Mouse (Mus musculus) left cerebral cortex, adult 2 months (tissue): ENCODE measurements at regions not wholly inside any gene's neighbourhood (a gene's known extent, or its start where the extent isn't known, plus 50 kb on each side); places are given as distances from the start of the nearest gene placed in this dataset.

ENCODE experiments used
- DNase-seq, 2 experiments: peaks; one replicate each; pipeline ENCODE4 v3.0.0; 2021 to 2022; ENCODE audit warnings: low spot score in 2 of 2, mixed read lengths in 1 of 2; ENCODE audit errors: extremely low spot score in 1 of 2
- H3K27ac ChIP-seq: fragments of 200-600 bp; 2 replicates; pipeline ENCODE4 v1.8.1; 2022
- H3K4me3 ChIP-seq: fragments of 200-600 bp; 2 replicates; pipeline ENCODE4 v1.8.1; 2022
- CTCF ChIP-seq: fragments of 200-600 bp; IDR thresholded peaks from 2 replicates; pipeline ENCODE4 v1.8.1; 2022; ENCODE audit warnings: antibody characterized with exemption, mild to moderate bottlenecking, moderate library complexity
- intact Hi-C: fragments of 180-260 bp; cut with DNase I; formaldehyde crosslinking; loops from one replicate; pipeline ENCODE4 v1.15.1; 2025

DNA sequence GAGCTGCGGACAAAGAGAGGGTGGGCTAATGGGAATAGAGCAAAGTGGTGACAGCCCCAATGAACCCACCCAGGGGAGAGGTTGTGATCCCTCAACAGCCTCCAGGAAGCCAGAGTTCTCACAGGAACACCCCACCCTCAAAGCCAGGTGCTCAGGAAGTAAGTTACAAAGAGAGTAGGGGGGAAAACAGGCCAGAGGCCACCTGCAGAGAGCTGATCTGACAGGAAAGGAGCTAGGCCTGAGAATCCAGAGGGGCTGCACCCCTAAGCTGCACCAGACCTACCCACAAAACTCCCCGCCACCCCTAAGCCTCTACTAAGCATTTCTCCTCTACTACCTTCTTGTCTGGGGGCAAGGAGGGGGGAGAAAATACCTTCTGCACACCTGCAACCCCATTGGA is 120.5 kb downstream of the Psmg1 start:
- intact Hi-C loops, result no loop called here
- no peak overlapping the region for H3K27ac ChIP-seq
- no peak for DNase-seq
- H3K4me3 ChIP-seq, result no peak overlapping the region
- no peak for TF ChIP-seq CTCF

DNA sequence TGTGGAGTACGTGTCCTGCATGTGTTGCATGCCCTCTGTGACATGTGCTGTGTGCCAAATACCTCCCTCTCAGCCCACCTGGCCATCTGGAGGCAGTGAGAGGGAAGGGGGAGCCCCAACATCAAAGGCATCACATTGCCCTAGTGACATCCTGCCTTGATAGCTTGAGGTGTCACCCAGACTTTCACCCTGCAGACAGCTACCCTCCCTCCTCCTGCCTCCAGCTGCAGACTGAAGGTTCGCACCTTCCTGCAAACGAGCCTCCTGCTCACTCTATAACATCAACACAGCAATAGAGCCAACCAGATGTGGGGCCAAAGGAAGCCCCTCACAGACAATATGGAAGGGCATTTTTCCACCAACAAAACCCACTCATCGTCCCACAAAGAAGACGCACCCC is 121.3 kb downstream of the Psmg1 start:
- Histone ChIP-seq H3K4me3 (no peak overlapping the region), H3K27ac (no peak overlapping the region)
- intact Hi-C loops, result no loop called here
- TF ChIP-seq CTCF, result no peak
- DNase-seq, result no peak

DNA sequence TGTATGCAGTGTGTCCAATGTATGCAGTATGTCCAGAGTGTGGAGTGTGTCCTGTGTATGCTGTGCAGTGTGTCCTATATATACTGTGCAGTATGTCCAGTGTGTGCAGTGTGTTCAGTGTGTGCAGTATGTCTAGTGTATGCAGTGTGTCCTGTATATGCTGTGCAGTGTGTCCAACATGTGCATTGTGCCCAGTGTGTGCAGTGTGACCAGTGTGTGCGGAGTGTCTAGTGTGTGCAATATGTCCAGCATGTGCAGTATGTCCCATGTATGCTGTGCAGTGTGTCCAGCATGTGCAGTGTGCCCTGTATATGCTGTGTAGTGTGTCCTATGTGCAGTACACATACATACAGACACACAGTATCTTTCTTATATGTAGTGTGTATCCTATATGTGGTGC is 121.9 kb downstream of the Psmg1 start:
- Histone ChIP-seq H3K4me3 (no peak overlapping the region), H3K27ac (no peak overlapping the region)
- TF ChIP-seq CTCF, result no peak
- DNase-seq, result no peak
- intact Hi-C loops, result no loop called here

DNA sequence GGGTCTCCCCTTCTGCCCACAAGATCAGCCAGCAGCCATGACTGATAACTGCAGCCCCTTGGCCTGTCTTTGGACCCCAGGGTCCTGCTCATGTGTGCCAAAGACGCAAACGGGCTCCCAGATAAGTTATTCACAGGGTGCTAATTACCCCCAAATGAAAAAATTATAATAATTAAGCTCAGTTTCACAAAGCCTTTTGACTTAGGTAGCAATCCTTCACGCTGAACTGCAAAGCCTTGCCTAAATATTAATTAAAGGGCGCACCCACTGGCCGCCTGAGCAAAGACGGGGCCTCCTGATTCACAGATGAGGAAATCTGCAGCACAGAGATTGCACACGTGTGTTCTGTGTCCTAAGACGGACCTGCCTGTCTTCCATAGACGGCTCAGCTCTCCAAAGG is 123.2 kb downstream of the Psmg1 start:
- no peak for TF ChIP-seq CTCF
- intact Hi-C loops, result no loop called here
- Histone ChIP-seq H3K4me3 (no peak overlapping the region), H3K27ac (no peak overlapping the region)
- no peak for DNase-seq

DNA sequence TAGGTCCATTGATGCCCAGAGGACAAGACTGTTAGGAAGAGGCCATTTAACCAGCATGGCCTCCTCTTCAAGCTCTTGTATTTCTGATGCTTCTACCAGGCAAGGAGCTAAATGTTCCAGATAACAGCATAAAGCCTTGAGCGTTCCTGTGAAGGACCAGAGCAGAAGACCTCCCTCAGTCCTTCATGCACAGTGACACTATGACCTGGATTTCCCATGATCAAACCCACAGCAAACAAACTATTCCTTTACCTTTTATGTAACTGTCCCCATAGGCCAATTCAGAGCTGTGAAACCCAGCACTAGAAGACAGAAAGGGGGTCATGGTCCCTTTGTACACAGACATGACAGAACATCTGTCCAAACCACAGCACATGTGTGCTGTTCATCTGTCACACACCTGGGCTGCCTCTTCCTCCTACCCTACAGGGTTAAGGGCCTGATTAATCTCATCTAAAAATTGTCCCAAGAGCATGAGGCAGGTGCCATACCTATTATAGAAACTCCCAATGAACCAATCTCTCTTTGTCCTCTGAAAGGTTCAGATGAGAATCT is 123.8 kb downstream of the Psmg1 start:
- Histone ChIP-seq H3K27ac (no peak overlapping the region), H3K4me3 (no peak overlapping the region)
- no peak for TF ChIP-seq CTCF
- intact Hi-C loops, result no loop called here
- no peak for DNase-seq

DNA sequence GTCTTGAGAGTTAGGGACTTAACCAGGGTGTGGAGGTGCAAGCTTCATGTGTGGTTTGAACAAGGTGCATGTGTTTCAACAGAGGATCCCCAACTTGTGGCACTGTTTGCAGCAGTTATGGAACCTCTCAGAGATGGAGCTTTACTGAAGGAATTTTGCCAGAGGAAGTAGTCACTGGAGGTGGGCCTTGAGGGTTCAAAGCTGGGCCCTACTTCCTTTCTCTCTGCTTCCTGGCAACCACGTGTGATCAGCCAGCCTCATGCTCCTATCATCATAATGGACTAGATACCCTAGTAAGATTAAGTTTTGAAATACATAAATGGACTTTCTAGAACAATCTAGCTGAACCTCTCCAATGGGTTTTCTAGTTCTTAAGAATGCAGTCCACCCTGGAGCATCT is 125.2 kb downstream of the Psmg1 start:
- H3K27ac ChIP-seq, result no peak overlapping the region
- TF ChIP-seq CTCF, result no peak
- DNase-seq, result no peak
- H3K4me3 ChIP-seq, result no peak overlapping the region
- intact Hi-C loops, result no loop called here

DNA sequence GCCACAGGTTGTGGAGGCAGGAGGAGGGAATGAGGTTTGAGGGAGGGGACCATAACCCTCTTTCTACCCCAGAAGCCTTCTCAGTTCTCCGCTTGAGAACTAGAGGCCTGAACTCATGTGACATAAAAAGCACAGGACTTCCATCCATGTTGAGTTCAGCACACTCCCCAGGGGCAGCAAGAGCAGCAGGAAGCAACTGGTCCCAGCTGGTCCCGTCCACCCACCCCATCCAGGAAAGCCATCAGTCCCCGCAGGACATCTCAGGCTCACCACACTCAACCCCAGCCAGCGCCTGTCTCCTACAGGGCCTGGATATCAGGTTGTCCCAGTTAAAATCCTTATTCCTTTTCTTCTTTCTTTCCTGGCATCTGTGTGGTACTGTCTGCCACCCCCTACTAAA is 126.1 kb downstream of the Psmg1 start:
- no peak for DNase-seq
- H3K4me3 ChIP-seq, result no peak overlapping the region
- intact Hi-C loops, result no loop called here
- H3K27ac ChIP-seq, result no peak overlapping the region
- TF ChIP-seq CTCF, result no peak

DNA sequence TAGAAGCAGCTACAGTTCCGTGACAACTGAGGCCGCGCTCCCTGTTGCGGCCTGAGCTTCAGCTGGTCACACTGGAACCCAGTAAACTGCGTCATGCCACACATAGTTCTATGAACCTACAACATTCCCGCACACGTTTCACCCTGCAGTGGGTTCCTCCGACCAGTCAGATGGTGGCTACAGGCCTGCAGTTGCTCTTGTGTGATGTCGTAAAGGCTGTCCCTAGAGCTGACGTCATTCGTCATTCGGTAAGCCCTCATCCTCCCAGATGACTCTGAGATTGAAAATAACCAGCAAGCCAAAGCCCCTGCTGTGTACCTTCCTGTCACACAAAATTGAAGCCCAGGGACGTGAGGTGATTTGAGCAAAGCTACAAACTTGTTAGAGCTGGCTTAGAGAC is 126.7 kb downstream of the Psmg1 start:
- no peak for TF ChIP-seq CTCF
- no peak overlapping the region for H3K4me3 ChIP-seq
- no peak overlapping the region for H3K27ac ChIP-seq
- DNase-seq, result no peak
- intact Hi-C loops, result no loop called here

DNA sequence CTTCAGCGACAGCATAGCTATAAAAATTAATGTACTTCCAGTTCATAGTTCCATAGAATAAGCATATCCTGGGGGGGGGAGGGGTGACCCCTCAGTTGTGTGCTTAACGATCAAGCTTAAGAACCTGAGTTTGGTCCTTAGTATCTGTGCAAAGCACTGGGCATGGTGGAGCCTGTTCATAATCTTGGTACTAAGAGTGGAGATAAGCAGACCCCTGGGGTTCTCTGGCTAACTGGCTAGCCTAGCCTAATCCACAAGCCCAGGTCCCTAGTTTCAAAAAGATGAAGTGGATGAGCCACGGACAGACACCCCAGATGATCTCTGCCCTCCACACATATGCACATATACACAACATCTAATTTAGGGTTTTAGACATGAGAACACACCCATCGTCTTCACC is 127.2 kb downstream of the Psmg1 start:
- intact Hi-C loops, result no loop called here
- TF ChIP-seq CTCF, result no peak
- Histone ChIP-seq H3K4me3 (no peak overlapping the region), H3K27ac (no peak overlapping the region)
- DNase-seq, result no peak

DNA sequence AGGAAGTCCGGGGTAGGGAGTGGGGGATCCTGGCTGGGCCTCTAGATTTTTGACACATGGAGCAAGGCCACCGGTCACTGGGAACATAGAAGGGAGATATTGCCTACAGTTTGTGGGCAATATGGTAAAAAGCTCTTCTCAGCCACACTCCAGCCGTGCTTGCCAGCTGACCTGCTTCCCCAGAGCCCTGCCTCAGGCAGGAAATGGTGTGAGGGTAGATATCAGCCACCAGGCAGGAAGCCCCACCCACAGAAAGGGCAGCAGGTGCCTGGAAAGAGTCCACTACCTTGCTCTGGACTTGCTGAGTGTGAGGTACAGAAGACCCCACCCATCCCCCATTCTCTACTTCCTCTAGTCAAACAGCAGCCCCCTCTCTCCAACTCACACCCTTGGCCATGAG is 128.1 kb downstream of the Psmg1 start:
- no peak for TF ChIP-seq CTCF
- no peak overlapping the region for H3K27ac ChIP-seq
- DNase-seq, result no peak
- intact Hi-C loops, result no loop called here
- H3K4me3 ChIP-seq, result no peak overlapping the region

DNA sequence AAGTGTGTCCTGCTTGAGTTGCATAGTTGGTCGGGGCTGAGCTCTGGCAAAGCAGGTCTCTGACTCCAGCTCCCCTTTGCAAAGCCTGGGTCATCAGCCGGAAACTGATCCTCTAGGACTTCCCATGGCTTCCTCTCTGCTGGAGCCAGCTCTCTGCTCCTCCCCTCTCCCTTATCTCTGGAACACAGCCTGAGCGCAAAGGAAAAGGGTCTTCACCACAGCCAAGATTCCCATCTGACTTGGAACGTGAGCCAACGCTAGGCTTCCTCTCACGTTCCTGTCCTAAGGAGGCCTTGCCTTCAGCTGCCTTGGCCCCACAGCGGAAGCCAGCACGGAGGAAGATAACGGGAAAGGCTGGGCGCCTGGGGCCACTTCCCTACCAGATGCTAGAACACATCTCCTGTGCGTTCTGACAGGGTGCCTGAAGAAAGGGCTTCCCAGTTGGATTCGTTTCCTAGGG is 129.5 kb downstream of the Psmg1 start:
- no peak for TF ChIP-seq CTCF
- Histone ChIP-seq H3K27ac (no peak overlapping the region), H3K4me3 (no peak overlapping the region)
- DNase-seq, result no peak
- intact Hi-C loops, result no loop called here

DNA sequence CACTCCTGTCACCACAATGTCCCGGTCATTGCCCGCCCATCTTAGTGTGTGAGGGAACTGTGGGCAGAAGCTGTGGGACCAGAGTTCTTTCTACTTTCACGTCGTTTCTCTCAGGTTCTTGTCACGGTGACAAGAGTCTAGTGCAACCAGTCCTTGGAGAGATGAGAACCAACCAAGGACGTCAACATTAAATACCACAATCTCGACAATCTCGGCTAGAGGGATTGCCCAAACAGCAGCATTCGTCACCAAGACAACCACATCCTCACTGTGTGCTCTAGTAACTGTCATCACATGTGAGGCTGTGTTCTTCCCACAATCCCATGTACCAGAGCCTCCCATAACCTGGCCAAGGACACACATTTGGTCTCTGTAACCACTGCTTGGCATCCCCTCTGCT is 129.9 kb downstream of the Psmg1 start:
- intact Hi-C loops, result no loop called here
- no peak for DNase-seq
- no peak for TF ChIP-seq CTCF
- Histone ChIP-seq H3K27ac (no peak overlapping the region), H3K4me3 (no peak overlapping the region)

DNA sequence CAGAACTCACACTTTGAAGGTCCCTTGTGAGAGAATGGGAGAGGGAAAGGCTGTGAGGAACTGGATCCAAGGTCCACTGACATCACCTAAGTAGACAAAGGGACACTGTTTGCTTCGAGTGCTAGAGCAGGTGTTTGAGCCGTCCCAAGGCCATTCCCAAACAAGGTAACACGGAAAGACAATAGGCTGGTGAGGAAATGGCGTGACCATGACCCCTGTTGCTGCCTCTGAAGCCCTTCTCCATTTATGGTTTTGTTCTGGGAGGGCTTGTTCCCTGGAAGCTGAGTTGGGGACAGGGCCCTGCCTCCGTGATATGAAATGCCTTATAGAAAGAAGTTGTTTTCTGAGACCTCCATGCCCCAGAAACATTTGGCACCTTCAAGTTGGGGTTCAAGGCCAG is 130.6 kb downstream of the Psmg1 start:
- TF ChIP-seq CTCF, result no peak
- Histone ChIP-seq H3K4me3 (no peak overlapping the region), H3K27ac (no peak overlapping the region)
- intact Hi-C loops, result no loop called here
- no peak for DNase-seq

DNA sequence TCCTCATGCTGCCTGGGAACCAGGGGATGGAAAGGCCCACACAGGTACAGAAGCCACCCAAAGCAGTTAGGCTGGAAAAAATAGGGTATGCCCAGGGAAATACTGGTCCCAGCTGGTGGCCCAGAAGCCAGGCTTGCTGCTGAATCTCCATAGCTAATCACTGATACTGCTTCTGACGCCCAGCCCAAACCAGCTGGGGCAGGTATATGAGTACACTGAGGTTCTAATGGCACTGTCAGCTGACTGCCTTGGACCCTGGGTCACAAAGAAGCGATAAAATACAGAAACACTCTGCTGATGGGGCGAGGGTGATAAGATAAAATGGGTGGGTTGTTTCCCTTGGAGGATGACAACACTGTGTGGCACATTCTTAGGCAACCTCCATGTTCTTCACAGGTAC is 133.4 kb downstream of the Psmg1 start:
- Histone ChIP-seq H3K4me3 (no peak overlapping the region), H3K27ac (no peak overlapping the region)
- no peak for TF ChIP-seq CTCF
- intact Hi-C loops, result no loop called here
- no peak for DNase-seq
